Mouse (Mus musculus) thymus, postnatal 14 days (tissue): ENCODE results near the gene Olfr522.
A peak's percentile ranks its signal among the peaks of the same experiment; 100 is the strongest.
"Not testable (repeated sequence)": the region's sequence is repeated elsewhere in the genome, so short reads cannot be mapped to it uniquely, and the experiment has no call there.

Experiments
- DNase-seq: peaks from one replicate; pipeline ENCODE4 v3.0.0; 2021

Gene Olfr522

GRCm38 (mm10) chr7:140154218-140154927 is 10.2 kb downstream of the Olfr522 start, which contains the start of gene Sprn:
Gene Sprn (minus strand): TSS chr7:140154877.
- no peak for DNase-seq

GRCm38 (mm10) chr7:140153829-140154217 is 10.7 kb downstream of the Olfr522 start:
- no peak for DNase-seq

- DNase-seq: no peak
These were observed 11.2 kb downstream of the Olfr522 start for GRCm38 (mm10) chr7:140153383-140153782.

- no peak for DNase-seq
These were observed 20.0 kb downstream of the Olfr522 start for GRCm38 (mm10) chr7:140144550-140144949.

GRCm38 (mm10) chr7:140141350-140141749 is 23.2 kb downstream of the Olfr522 start:
- peak; percentile 77 for DNase-seq

GRCm38 (mm10) chr7:140138021-140138310 is 26.6 kb downstream of the Olfr522 start:
- DNase-seq: no peak

- peak; percentile 95 for DNase-seq
These were observed 27.2 kb downstream of the Olfr522 start, which contains the start of gene Mtg1 for GRCm38 (mm10) chr7:140137135-140138020. Gene Mtg1 (plus strand): TSS chr7:140137564.

- no peak for DNase-seq
These were observed 29.3 kb downstream of the Olfr522 start for GRCm38 (mm10) chr7:140135106-140135770.

GRCm38 (mm10) chr7:140134033-140134432 is 30.5 kb downstream of the Olfr522 start:
- not testable (repeated sequence) for DNase-seq

- DNase-seq: not testable (repeated sequence)
These were observed 32.4 kb downstream of the Olfr522 start for GRCm38 (mm10) chr7:140132184-140132583.

GRCm38 (mm10) chr7:140127911-140128310 is 36.7 kb downstream of the Olfr522 start:
- DNase-seq: no peak

- DNase-seq: no peak
These were observed 37.6 kb downstream of the Olfr522 start for GRCm38 (mm10) chr7:140126934-140127333.

GRCm38 (mm10) chr7:140126022-140126350 is 38.6 kb downstream of the Olfr522 start:
- DNase-seq: no peak

- DNase-seq: peak; percentile 94
These were observed 39.1 kb downstream of the Olfr522 start for GRCm38 (mm10) chr7:140125278-140126021.

- no peak for DNase-seq
These were observed 40.2 kb downstream of the Olfr522 start for GRCm38 (mm10) chr7:140124382-140124781.

- DNase-seq: no peak
These were observed 41.8 kb downstream of the Olfr522 start for GRCm38 (mm10) chr7:140122765-140123164.

GRCm38 (mm10) chr7:140121338-140121910 is 43.1 kb downstream of the Olfr522 start:
- no peak for DNase-seq

GRCm38 (mm10) chr7:140120484-140120883 is 44.1 kb downstream of the Olfr522 start:
- DNase-seq: no peak

- peak; percentile 89 for DNase-seq
These were observed 48.1 kb downstream of the Olfr522 start, which contains the start of gene Echs1 for GRCm38 (mm10) chr7:140116329-140117054. Gene Echs1 (minus strand): TSS chr7:140116476.

GRCm38 (mm10) chr7:140115583-140116328 is 48.8 kb downstream of the Olfr522 start, which contains the start of gene Paox:
Gene Paox (plus strand): TSS chr7:140115799.
- DNase-seq: no peak

GRCm38 (mm10) chr7:140111943-140112342 is 52.6 kb downstream of the Olfr522 start:
- no peak for DNase-seq
